Mouse (Mus musculus): ENCODE results near the gene Tmprss7.

Tmprss7 gene

DNA sequence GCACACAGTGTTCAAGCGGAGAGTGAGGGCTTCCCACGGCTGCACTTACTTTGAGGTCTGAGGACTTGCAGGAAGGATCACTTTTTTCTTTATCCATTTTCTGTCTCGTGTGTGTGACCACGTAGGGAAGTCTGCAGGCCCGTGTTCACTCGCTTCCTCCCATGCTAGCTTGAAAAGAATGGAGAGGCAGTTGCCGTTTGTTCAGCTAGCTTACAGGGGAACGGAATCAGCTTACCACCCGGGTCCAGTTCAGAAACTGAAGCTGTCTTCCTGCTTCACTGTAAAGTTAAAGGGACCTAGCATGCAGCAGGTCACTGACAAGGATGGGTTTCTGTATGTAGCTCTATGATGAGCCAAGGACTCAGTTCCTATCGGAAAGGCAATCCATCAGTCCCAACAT lies at the start of gene Tmprss7:
TSS of gene Tmprss7 (minus strand) at position 101 of the 400 bp plus-strand sequence.
- DNase-seq (ENCODE audit: inconsistent ontology term), result no peak

GRCm38 (mm10) chr16:45742615-45743476 lies 49.4 kb upstream of the Tmprss7 start, which contains the start of gene Abhd10:
Gene Abhd10, minus strand, starts transcription at chr16:45742955.
- DNase-seq (ENCODE audit: inconsistent ontology term), result peak; percentile 98

DNA sequence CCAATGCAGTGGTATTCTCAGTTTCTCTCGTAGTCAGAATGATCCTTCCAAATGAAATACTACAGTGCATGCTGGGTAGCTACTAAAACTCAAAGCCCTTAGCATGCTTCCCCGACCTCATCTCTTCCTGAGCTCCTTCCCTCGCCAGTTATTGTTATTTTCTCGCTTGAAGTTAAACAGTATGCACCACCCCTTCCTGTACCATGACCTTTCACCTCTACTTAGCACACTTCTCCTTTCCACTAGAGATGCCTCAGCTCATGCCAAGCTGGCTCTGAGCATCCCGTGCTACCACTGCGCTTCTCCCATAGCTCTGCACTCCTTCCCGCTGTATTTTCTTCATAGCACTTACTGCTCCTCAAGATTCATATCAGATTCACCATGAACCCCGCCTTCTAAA lies 44.4 kb upstream of the Tmprss7 start:
- no peak for DNase-seq (ENCODE audit: inconsistent ontology term)

DNA sequence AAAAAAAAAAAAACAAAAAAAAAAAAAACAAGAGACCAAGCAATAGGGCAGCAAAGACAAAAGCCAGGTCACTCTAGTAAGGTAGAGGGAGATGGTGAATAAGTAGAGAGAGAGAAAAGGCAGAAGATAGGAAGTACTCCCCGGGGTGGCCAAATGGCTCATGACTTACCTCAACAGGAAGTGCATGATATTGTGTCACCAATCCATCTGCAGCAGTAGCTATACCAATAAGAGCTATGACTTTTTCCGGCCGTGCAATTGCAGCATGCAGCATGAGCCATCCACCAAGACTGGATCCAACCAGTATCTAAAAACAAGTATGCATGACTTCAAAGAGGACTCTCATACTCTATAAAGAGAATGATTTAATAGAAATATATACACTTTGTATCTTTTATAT lies 43.3 kb upstream of the Tmprss7 start:
- DNase-seq (ENCODE audit: inconsistent ontology term), result no peak

DNA sequence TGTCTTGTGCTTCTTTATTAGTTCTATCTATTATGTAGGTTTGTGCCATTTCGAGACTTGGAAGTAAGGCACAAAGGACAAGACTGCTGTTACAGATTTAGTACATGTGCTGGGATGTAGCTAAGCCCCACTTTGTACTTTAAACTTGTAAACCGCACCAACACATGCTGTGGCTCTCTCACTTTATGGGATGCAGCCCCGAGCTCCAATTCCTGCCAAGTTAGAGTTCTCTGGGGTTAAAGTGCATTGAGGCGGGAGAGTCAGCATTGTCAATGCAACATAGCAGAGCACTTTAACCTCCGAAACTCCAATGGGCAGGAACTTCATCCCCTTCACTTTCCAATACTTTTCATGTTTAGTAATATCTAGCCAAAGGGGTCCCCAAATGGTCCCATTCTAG lies 35.7 kb upstream of the Tmprss7 start:
- no peak for DNase-seq (ENCODE audit: inconsistent ontology term)

- no peak for DNase-seq (ENCODE audit: inconsistent ontology term)
These were observed 31.3 kb upstream of the Tmprss7 start for GRCm38 (mm10) chr16:45724742-45725102.

GRCm38 (mm10) chr16:45724061-45724741 lies 30.7 kb upstream of the Tmprss7 start, which contains the start of gene Tagln3:
Gene Tagln3, minus strand, starts transcription at chr16:45724608.
- peak; percentile 51 for DNase-seq (ENCODE audit: inconsistent ontology term)

DNA sequence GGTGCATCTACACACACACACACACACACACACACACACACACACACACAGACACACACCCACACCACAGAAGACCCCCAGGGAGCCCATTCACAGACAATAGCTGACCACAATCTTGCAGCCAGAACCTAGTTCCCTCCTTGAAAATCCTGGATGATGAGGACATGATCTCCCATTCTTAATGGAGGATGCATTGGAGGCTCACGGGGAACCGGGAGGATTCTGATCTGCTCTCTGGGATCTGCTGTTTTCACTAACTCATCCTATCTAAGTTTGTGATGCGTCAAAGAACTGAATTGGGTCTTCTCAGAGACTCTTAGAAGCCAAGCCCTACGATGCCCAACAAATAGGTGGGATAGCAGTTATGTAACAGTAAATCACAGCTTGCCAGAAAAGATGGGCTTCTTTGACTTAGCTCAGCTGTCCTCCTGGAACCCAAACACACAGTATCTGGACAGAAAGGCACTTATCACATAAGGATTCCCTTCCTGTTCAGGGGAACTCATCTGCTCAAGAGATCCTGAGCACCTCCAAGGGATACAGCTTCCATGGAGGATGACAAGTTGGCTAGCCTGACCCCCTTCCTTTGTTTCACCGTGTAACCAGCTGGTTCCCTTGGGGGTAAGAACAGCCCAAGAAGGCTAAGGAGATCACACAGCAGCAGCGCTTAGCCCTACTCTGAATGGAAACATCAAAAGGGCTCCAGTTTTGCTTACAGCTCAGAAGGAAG lies 29.9 kb upstream of the Tmprss7 start:
- DNase-seq (ENCODE audit: inconsistent ontology term), result no peak

- no peak for DNase-seq (ENCODE audit: inconsistent ontology term)
These were observed 29.0 kb upstream of the Tmprss7 start for GRCm38 (mm10) chr16:45722460-45722951.

DNA sequence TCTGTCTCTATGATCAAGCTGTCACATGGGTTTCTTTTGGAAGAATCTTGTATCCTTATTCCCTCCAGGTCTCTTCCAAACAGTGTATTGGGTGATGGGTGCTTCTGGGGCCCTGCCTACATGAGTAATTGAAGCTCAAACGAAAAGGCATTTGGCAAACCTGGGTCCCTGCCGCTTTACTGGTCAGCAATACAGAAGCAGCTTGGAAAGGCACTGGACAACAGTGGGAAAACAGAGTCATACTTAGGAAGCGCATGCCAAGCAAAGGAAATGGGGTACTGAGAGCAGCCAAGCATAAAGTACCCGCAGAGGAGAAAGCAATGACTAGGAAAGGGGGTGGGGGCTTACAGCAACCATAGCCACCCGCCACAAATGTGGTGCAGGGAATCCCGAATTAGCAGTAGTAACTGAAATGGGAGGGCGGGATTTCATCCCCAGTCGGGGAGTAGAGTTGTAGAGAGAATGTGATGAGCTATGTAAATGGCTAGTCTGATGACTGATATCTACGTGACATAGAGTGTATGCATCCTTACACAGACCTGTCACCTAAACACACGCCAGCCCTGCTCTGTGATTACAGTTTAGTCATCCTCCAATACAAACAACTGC lies 26.7 kb upstream of the Tmprss7 start:
- DNase-seq (ENCODE audit: inconsistent ontology term), result no peak

GRCm38 (mm10) chr16:45718296-45718695 lies 24.8 kb upstream of the Tmprss7 start:
- DNase-seq (ENCODE audit: inconsistent ontology term), result no peak

- DNase-seq (ENCODE audit: inconsistent ontology term), result no peak
These were observed 21.2 kb upstream of the Tmprss7 start for GRCm38 (mm10) chr16:45714489-45715150.

- no peak for DNase-seq (ENCODE audit: inconsistent ontology term)
These were observed 20.4 kb upstream of the Tmprss7 start for GRCm38 (mm10) chr16:45713878-45714277.

DNA sequence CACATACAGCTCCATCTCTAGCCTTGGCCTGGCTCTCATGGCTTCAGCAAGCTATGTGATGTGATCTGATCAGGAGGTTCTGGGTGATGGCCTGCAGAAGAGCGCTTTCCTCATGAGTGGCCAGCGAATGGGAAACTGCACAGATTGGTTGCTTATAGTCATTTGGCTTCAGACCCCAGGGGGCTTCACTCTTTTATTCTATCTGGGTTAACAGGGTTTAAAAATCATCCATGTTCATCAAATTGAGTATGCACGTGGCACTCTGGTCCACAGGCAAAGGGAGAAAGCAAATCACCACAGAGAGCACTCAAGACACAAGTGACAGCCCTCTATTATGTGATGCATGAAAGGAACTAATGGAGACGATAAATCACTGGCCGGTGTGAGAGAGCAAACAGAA lies 19.8 kb upstream of the Tmprss7 start:
- DNase-seq (ENCODE audit: inconsistent ontology term), result no peak

DNA sequence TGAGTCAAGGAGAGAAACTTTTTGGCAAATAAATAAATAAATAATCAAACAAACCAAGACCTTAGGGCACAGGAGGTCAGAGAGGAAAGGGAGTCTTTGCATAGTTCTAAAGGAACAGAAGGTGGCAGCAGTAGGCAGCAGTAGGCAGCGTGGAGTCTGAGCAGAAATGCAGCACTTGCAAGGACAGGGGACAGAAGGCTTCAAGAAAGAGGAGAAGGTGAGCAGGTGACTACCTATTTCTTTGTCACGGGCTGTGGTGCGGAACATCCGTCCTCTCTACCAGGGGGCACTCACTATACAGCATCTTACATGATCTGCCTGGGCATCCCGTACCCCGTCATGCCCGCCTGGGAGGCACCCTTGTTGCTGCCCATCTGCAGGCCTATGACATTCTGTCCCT lies 17.8 kb upstream of the Tmprss7 start:
- DNase-seq (ENCODE audit: inconsistent ontology term), result no peak

- DNase-seq (ENCODE audit: inconsistent ontology term), result no peak
These were observed 5.8 kb upstream of the Tmprss7 start for GRCm38 (mm10) chr16:45699301-45699700.

GRCm38 (mm10) chr16:45697996-45698395 lies 4.5 kb upstream of the Tmprss7 start:
- no peak for DNase-seq (ENCODE audit: inconsistent ontology term)

DNA sequence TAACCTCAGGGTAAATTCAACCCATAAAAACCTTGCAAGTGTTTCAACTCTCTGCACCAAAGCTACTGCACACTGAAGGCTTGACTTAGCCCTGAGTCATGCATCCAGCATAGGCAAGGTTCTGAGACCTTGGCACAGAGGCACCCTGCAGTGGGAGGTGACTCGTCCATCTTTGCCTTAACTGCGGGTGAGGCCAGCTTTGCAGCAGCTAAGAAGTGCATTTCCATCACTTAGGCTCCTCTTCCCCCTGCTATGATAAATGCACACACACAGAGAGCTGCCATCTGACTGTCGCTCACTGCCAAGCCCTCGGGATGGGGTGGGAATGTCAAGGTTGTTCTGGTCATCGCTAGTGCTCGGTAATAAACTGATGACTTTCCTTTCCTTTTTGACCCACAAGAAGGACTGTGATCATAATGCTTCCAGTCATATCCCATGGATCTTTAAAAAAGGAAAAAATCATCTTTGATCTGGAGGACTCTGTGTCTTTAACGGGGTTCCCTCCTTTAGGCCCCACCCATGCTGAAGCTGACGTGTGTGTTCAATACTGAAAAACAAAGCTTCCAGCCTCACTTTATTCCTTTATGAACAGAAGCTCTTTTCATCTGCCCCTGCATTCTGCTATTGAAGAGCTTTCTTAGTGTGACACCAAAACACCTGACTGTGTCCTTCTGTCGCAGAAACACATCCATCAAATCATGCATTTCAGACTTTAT lies 2.1 kb upstream of the Tmprss7 start:
- DNase-seq (ENCODE audit: inconsistent ontology term), result peak; percentile 14

DNA sequence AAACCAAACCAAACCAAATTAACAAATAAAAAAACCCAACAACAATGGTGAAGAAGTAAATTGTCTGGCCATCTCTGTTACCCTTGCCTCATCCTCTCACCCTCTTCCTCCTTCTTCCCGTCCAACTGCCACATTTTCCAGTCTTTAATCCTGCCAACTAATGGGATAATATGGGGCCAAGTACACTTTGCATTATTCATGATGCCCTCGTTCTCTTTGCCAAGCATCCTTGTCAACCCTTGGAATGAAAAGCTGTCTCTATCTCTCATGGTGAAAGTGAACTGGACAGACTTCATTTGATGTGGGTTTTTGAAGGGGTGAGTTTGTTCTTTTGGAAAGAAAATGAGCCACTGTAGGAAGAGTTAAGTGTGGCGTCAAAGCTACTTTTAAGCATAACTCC lies 607 bp downstream of the Tmprss7 start:
- DNase-seq (ENCODE audit: inconsistent ontology term), result no peak

DNA sequence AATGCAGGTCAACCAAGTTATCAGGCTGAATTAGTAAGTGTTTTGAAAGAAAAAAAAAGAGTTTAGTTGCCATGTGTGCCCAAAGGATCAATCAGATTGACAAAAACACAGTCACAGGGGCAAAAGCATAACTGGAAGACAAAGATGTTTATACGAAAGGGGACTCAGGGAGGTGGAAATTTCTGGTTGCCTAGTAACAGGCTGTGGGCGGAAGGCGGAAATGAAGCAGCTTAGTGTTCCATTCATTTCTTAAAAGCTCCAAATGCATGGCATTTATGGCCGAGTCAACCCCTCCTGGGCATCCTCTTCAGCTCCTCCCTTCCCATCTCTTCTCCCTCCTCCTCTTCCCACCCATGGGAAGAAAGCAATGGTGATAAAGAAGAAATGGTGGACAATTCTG lies 3.3 kb downstream of the Tmprss7 start:
- DNase-seq (ENCODE audit: inconsistent ontology term), result peak; percentile 41

DNA sequence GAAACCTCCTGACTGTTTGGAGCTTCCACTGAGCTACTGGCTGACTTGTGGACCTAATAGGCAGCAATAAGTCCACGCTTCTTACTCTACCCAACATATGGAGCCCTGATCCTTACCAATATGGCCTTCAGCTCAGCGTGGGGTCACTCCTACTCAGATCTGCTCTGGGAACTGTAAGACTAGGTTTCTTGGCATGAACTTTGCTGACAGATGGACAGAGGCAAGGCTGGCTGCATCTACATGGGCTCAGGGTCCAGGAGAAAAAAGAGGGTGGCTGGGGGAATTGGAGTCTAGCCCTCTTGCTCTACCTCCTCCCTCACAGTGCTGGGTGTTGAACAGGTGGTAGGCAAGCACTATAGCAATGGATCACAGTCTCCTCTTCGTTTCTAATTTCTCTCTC lies 6.6 kb downstream of the Tmprss7 start:
- no peak for DNase-seq (ENCODE audit: inconsistent ontology term)
